Mouse (Mus musculus): ENCODE measurements around the gene Phb. TPM values are rescaled to one million over a fixed set of nuclear protein-coding genes. Genes with fewer than 3 reads are reported as not detected.

The Phb gene
- polyA plus RNA-seq (2017; shearing (Covaris generic)) = 100 to 1,000 TPM; 132 to 177 TPM

- ATAC-seq = peak; percentile 98
Measured at GRCm38 (mm10) chr11:95666529-95667149, at the start of gene Phb. Gene Phb, plus strand, starts transcription at chr11:95666957.

- no peak for ATAC-seq
Measured at GRCm38 (mm10) chr11:95617785-95618465, 48.8 kb upstream of the Phb start.

- no peak for ATAC-seq
Measured at GRCm38 (mm10) chr11:95619081-95619480, 47.7 kb upstream of the Phb start.

GRCm38 (mm10) chr11:95619886-95620444, 46.8 kb upstream of the Phb start:
- no peak for ATAC-seq

GRCm38 (mm10) chr11:95621010-95621409, 45.7 kb upstream of the Phb start:
- ATAC-seq = no peak

- no peak for ATAC-seq
Measured at GRCm38 (mm10) chr11:95621541-95622130, 45.1 kb upstream of the Phb start.

GRCm38 (mm10) chr11:95622426-95622825, 44.3 kb upstream of the Phb start:
- no peak for ATAC-seq

GRCm38 (mm10) chr11:95630558-95630957, 36.2 kb upstream of the Phb start:
- no peak for ATAC-seq

- ATAC-seq = no peak
Measured at GRCm38 (mm10) chr11:95631301-95631700, 35.5 kb upstream of the Phb start.

GRCm38 (mm10) chr11:95632474-95632873, 34.3 kb upstream of the Phb start:
- no peak for ATAC-seq

GRCm38 (mm10) chr11:95633512-95634000, 33.2 kb upstream of the Phb start:
- no peak for ATAC-seq

- ATAC-seq = no peak
Measured at GRCm38 (mm10) chr11:95635030-95635429, 31.7 kb upstream of the Phb start.

- no peak for ATAC-seq
Measured at GRCm38 (mm10) chr11:95640751-95641150, 26.0 kb upstream of the Phb start.

GRCm38 (mm10) chr11:95642534-95643280, 24.1 kb upstream of the Phb start:
- ATAC-seq = no peak

- no peak for ATAC-seq
Measured at GRCm38 (mm10) chr11:95643856-95644255, 22.9 kb upstream of the Phb start.

- ATAC-seq = no peak
Measured at GRCm38 (mm10) chr11:95644381-95644780, 22.4 kb upstream of the Phb start.

GRCm38 (mm10) chr11:95645397-95646153, 21.2 kb upstream of the Phb start:
- no peak for ATAC-seq

GRCm38 (mm10) chr11:95646154-95646490, 20.6 kb upstream of the Phb start:
- no peak for ATAC-seq

GRCm38 (mm10) chr11:95647791-95648190, 19.0 kb upstream of the Phb start:
- no peak for ATAC-seq

- no peak for ATAC-seq
Measured at GRCm38 (mm10) chr11:95648827-95649226, 17.9 kb upstream of the Phb start.

GRCm38 (mm10) chr11:95649560-95649959, 17.2 kb upstream of the Phb start:
- no peak for ATAC-seq

- no peak for ATAC-seq
Measured at GRCm38 (mm10) chr11:95650001-95650400, 16.8 kb upstream of the Phb start.
